Mouse (Mus musculus): Measurements from ENCODE around the gene Calcoco2.

The Calcoco2 gene

GRCm38 (mm10) chr11:96076221-96077105, 35.3 kb downstream of the Calcoco2 start:
- DNase-seq = peak; percentile 61

GRCm38 (mm10) chr11:96075509-96076220, 36.1 kb downstream of the Calcoco2 start, which contains the start of gene Atp5g1:
Gene Atp5g1 (minus strand): TSS chr11:96075670.
- DNase-seq = peak; percentile 100

- DNase-seq = no peak
Measured at GRCm38 (mm10) chr11:96075177-96075508, 36.6 kb downstream of the Calcoco2 start.

- DNase-seq = peak; percentile 70
Measured at GRCm38 (mm10) chr11:96074351-96075176, 37.2 kb downstream of the Calcoco2 start.

- peak; percentile 54 for DNase-seq
Measured at GRCm38 (mm10) chr11:96073295-96073993, 38.3 kb downstream of the Calcoco2 start.

- DNase-seq = no peak
Measured at GRCm38 (mm10) chr11:96071013-96071412, 40.8 kb downstream of the Calcoco2 start.

GRCm38 (mm10) chr11:96070353-96070752, 41.4 kb downstream of the Calcoco2 start:
- DNase-seq = no peak

- peak; percentile 40 for DNase-seq
Measured at GRCm38 (mm10) chr11:96068231-96068630, 43.5 kb downstream of the Calcoco2 start.

- DNase-seq = peak; percentile 98
Measured at GRCm38 (mm10) chr11:96065215-96065911, 46.4 kb downstream of the Calcoco2 start, which contains the start of gene Ube2z. Gene Ube2z (minus strand): TSS chr11:96065388.

- no peak for DNase-seq
Measured at GRCm38 (mm10) chr11:96064521-96065214, 47.1 kb downstream of the Calcoco2 start.

- no peak for DNase-seq
Measured at GRCm38 (mm10) chr11:96058309-96058708, 53.5 kb downstream of the Calcoco2 start.

GRCm38 (mm10) chr11:96050854-96051253, 60.9 kb downstream of the Calcoco2 start:
- no peak for DNase-seq

GRCm38 (mm10) chr11:96049939-96050338, 61.8 kb downstream of the Calcoco2 start:
- no peak for DNase-seq

Data from cerebellum, adult 9-11 months (tissue).